Mouse (Mus musculus) kidney, embryonic 14.5 days (tissue): ENCODE results near the gene Slc5a3. TPM values are rescaled to one million over a fixed set of nuclear protein-coding genes. Genes with fewer than 3 reads are reported as not detected.

Experiments used
- ATAC-seq: fragments of 200-750 bp; cut with Nextera tagmentation; 2 replicates; pipeline ENCODE4 v1.8.0; 2017; ENCODE audit warnings: moderate number of reproducible peaks, mild to moderate bottlenecking, moderate TSS enrichment, moderate library complexity; ENCODE audit not compliant: low FRiP score, low TSS enrichment
- H3K27ac ChIP-seq: fragments of 300-500 bp; sonication (generic); 2 replicates; pipeline ENCODE4 v1.5.1; 2014; ENCODE audit warnings: low read depth, mild to moderate bottlenecking, low read length, moderate library complexity, mixed read lengths
- H3K27me3 ChIP-seq: fragments of 300-500 bp; sonication (generic); 2 replicates; pipeline ENCODE4 v1.6.1; 2014; ENCODE audit warnings: mild to moderate bottlenecking, low read length; ENCODE audit not compliant: control insufficient read depth, insufficient read depth
- H3K36me3 ChIP-seq: fragments of 300-500 bp; sonication (generic); 2 replicates; pipeline ENCODE4 v1.6.1; 2014; ENCODE audit warnings: low read length, mixed read lengths; ENCODE audit not compliant: control insufficient read depth, insufficient read depth
- H3K4me1 ChIP-seq: fragments of 300-500 bp; sonication (generic); 2 replicates; pipeline ENCODE4 v1.6.1; 2014; ENCODE audit warnings: low read length, mixed read lengths; ENCODE audit not compliant: control insufficient read depth, insufficient read depth
- H3K4me2 ChIP-seq: fragments of 300-500 bp; sonication (generic); replicated peaks from 2 replicates; pipeline ENCODE4 v1.6.1; 2014; ENCODE audit warnings: low read depth, mild to moderate bottlenecking, low read length
- H3K4me3 ChIP-seq: fragments of 300-500 bp; sonication (generic); 2 replicates; pipeline ENCODE4 v1.5.1; 2014; ENCODE audit warnings: mild to moderate bottlenecking, low read length
- H3K9ac ChIP-seq: fragments of 300-500 bp; sonication (generic); 2 replicates; pipeline ENCODE4 v1.6.1; 2014; ENCODE audit warnings: low read depth, mild to moderate bottlenecking, low read length, moderate library complexity
- H3K9me3 ChIP-seq: fragments of 300-500 bp; sonication (generic); 2 replicates; pipeline ENCODE4 v1.6.1; 2016; ENCODE audit warnings: low read length; ENCODE audit not compliant: control insufficient read depth
- WGBS: fragments of 180-500 bp; shearing (Covaris S2); extraction: QIAGEN DNeasy Blood & Tissue Kit; methylation state at CpG from one replicate; pipeline ENCODE4 v1.1.7; 2014; 5-methylcytosine and 5-hydroxymethylcytosine counted together
- polyA plus RNA-seq: library from polyadenylated mRNA; unstranded; fragments of >200 nt; fragmentation: Nextera tagmentation; extraction: Ambion mirVana; gene quantifications from 2 replicates; pipeline ENCODE4 v1.2.1, GENCODE M21; 2014

Gene Slc5a3
- polyA plus RNA-seq, 1 experiment from 2014 or later = 13.6 TPM

DNA sequence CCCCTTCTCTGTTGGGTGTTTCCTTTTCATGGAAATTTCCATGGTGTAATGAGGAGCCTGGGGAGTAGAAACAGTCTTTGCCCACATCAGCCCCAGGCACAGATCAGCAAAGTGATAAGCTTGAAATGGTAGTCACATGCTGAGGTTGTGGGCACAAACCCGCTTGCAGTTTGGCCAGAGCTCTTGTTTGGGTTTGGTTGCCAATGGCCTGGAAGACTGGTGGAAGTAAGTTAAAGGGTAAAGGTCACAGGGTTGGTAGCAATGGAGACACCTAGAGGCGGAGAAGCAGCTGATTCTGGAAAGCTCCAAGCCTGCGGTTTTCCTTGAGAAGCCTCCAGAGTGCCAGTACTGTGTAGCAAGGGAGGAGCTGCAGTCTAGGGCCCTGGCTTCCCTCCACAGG is 47.5 kb downstream of the Slc5a3 start:
- Histone ChIP-seq H3K36me3 (0 out of 2 replicates have a peak, but pooled peaks cover 9% of the 10 kb centered on the region), H3K27ac (no peak overlapping the region), H3K9ac (no peak overlapping the region), H3K9me3 (no peaks in the 10 kb centered on the region), H3K4me2 (no peak overlapping the region), H3K27me3 (no peaks in the 10 kb centered on the region), H3K4me3 (no peak overlapping the region), H3K4me1 (no peaks in the 10 kb centered on the region)
- ATAC-seq = no peak
- WGBS = 72% methylated on average over 3 of the region's 3 CpGs

DNA sequence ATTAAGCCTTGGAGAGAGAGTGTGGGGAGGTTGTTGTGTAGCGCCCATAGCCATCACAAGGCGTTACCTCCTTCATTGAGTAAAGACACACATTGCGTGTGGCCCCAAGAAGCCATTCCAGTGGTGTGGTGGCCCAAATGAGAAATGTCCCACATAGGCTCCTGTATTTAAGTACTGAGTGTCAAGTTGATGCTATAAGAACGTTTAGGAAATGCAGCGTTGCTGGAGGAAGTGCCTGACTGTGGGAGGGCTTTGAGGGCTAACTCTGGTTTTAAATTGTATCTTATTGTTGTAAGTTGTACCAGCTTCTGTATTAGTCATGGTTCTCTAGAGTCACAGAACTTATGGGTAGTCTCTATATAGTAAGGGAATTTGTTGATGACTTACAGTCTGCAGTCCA is 49.2 kb downstream of the Slc5a3 start:
- no peak overlapping the region for H3K4me3 ChIP-seq
- 94% methylated on average over 5 of the region's 5 CpGs for WGBS
- H3K9me3 ChIP-seq = no peaks in the 10 kb centered on the region
- no peak overlapping the region for H3K9ac ChIP-seq
- no peak overlapping the region for H3K4me2 ChIP-seq
- H3K27me3 ChIP-seq = no peaks in the 10 kb centered on the region
- no peak for ATAC-seq
- no peak overlapping the region for H3K27ac ChIP-seq
- H3K36me3 ChIP-seq = peaks cover 6% of the 10 kb centered on the region; the same call in 1 of the 2 replicates
- H3K4me1 ChIP-seq = no peaks in the 10 kb centered on the region

- Histone ChIP-seq H3K36me3 (peaks cover 6% of the 10 kb centered on the region; the same call in 1 of the 2 replicates), H3K27ac (no peak overlapping the region), H3K27me3 (no peaks in the 10 kb centered on the region), H3K9me3 (no peaks in the 10 kb centered on the region), H3K9ac (no peak overlapping the region), H3K4me1 (peaks cover 14% of the 10 kb centered on the region), H3K4me3 (no peak overlapping the region), H3K4me2 (no peak overlapping the region)
- 82% methylated on average over 5 of the region's 5 CpGs for WGBS
- no peak for ATAC-seq
These were observed 56.7 kb downstream of the Slc5a3 start for GRCm38 (mm10) chr16:92114706-92115241.

- Histone ChIP-seq H3K27me3 (no peaks in the 10 kb centered on the region), H3K9me3 (no peaks in the 10 kb centered on the region), H3K36me3 (peaks cover 6% of the 10 kb centered on the region; the same call in 1 of the 2 replicates), H3K4me1 (peaks cover 14% of the 10 kb centered on the region), H3K27ac (no peak overlapping the region), H3K9ac (no peak overlapping the region), H3K4me3 (no peak overlapping the region), H3K4me2 (no peak overlapping the region; the same call in 1 of the 2 replicates)
- 35% methylated on average over 20 of the region's 20 CpGs for WGBS
- no peak for ATAC-seq
These were observed 57.7 kb downstream of the Slc5a3 start for GRCm38 (mm10) chr16:92115611-92116421.

DNA sequence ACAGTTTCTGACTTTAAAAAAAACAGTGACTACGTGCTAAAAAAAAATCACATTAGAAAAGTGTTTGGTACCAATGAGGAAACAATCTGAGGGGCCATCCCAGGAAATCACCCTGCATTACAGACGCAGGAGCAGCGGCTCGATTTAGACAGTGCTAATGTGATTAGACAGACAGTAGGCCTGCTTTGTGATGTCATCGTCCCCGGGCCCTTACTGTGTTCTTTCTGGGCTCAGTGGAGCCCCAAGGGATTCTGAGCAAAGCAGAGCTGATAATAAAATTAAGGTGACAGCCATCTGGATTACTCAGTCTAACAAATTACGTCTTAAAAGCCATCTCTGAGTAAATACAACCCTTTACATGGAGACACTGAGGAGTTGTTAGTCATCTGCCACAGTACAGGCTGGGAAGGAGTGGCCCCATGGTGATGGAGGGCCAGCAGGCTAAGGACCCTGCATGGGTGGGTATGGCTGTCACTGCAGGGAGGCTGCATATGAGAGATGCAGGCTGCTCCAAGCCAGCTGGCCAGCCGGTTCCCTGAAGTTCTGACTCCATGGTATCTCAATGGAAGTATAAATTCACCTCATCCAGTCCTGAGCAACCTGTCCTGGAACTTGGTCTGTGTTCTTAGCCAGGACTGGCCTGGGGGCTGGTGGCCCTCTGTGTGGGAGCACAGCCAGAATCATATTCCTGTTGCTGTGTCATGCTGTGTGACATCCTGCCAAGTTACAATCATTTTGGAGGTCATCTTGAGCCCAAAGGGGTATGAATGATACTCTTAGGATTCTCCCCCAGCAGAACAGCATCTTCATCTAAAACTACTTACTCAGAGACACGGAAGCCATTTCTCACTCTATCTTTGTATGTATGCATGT is 59.5 kb downstream of the Slc5a3 start:
- 73% methylated on average over 9 of the region's 9 CpGs for WGBS
- no peaks in the 10 kb centered on the region for H3K36me3 ChIP-seq
- peaks cover 14% of the 10 kb centered on the region for H3K4me1 ChIP-seq
- no peak overlapping the region for H3K4me2 ChIP-seq
- H3K27me3 ChIP-seq = no peaks in the 10 kb centered on the region
- H3K9ac ChIP-seq = no peak overlapping the region
- no peak overlapping the region for H3K27ac ChIP-seq
- no peaks in the 10 kb centered on the region for H3K9me3 ChIP-seq
- no peak overlapping the region for H3K4me3 ChIP-seq
- ATAC-seq = no peak

DNA sequence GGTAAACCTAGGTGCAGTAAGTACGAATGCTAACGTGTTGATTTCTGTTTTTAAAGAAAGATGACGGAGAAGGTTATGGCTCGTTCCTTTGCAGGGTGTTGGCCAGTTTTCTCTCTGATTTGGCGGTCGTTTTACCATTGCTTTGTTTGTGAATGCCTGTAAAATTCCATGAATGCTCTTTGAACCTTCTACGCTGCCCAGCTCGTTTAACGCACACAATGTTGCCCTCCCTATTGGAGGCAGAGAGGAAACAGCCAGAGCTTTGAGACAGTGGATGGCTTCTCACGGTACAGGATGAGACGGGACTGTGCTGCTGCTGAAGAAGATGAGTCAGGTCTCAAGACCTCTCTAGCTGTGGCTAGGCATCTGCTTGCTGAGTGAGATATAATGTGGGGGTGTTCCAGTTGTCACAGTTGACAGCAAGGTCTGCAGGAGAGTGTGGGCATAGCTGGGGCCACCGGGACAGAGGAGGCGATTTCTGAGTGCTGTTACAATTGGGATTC is 60.9 kb downstream of the Slc5a3 start:
- no peaks in the 10 kb centered on the region for H3K9me3 ChIP-seq
- ATAC-seq = no peak
- no peaks in the 10 kb centered on the region for H3K36me3 ChIP-seq
- no peak overlapping the region for H3K4me3 ChIP-seq
- H3K27ac ChIP-seq = no peak overlapping the region
- peaks cover 14% of the 10 kb centered on the region for H3K4me1 ChIP-seq
- H3K4me2 ChIP-seq = no peak overlapping the region
- 57% methylated on average over 13 of the region's 13 CpGs for WGBS
- H3K27me3 ChIP-seq = no peaks in the 10 kb centered on the region
- no peak overlapping the region for H3K9ac ChIP-seq

GRCm38 (mm10) chr16:92120899-92121531 is 62.9 kb downstream of the Slc5a3 start:
- no peak overlapping the region for H3K4me2 ChIP-seq
- no peak for ATAC-seq
- 68% methylated on average over 17 of the region's 17 CpGs for WGBS
- H3K36me3 ChIP-seq = no peaks in the 10 kb centered on the region
- H3K27me3 ChIP-seq = no peaks in the 10 kb centered on the region
- H3K4me3 ChIP-seq = no peak overlapping the region
- H3K4me1 ChIP-seq = peaks cover 3% of the 10 kb centered on the region; the same call in 1 of the 2 replicates
- no peak overlapping the region for H3K9ac ChIP-seq
- H3K9me3 ChIP-seq = peaks cover 7% of the 10 kb centered on the region; the same call in 1 of the 2 replicates
- H3K27ac ChIP-seq = no peak overlapping the region

- no peaks in the 10 kb centered on the region for H3K36me3 ChIP-seq
- WGBS = 48% methylated on average over 4 of the region's 4 CpGs
- H3K27me3 ChIP-seq = no peaks in the 10 kb centered on the region
- H3K9ac ChIP-seq = no peak overlapping the region
- peaks cover 7% of the 10 kb centered on the region; the same call in 1 of the 2 replicates for H3K9me3 ChIP-seq
- no peak overlapping the region for H3K4me3 ChIP-seq
- H3K4me1 ChIP-seq = no peaks in the 10 kb centered on the region
- no peak overlapping the region for H3K4me2 ChIP-seq
- no peak overlapping the region for H3K27ac ChIP-seq
- ATAC-seq = no peak
These were observed 69.1 kb downstream of the Slc5a3 start for GRCm38 (mm10) chr16:92127226-92127625.
